Mouse (Mus musculus) retina, embryonic 14.5 days (tissue): ENCODE data around the gene Gm17571.

ENCODE experiments used
- DNase-seq: peaks from one replicate; pipeline ENCODE4 v3.0.0-alpha.2; 2015; ENCODE audit warnings: low spot score

The Gm17571 gene

DNA sequence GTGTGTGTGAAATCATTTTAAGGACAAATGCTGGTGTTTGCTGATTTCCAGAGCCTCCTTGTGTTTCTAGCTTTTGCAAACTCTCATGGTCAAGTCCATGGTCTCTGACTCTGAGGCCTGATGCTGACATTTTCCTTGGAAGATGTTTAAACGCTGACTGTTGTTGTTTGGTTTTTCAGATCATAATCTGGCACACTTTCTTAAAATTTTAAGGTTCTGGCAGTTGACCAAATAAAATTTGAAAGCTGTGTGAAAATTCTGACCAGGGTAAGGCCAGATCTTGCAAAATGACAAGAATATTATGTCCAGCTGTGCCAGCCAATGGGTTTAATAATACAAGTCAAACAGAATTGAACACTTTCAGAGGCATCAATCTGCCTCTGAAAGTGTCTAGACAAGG, 8.7 kb upstream of the Gm17571 start:
- DNase-seq, result no peak

- DNase-seq, result peak; percentile 25
Observed at GRCm38 (mm10) chr9:13454651-13455123, 8.1 kb upstream of the Gm17571 start.

DNA sequence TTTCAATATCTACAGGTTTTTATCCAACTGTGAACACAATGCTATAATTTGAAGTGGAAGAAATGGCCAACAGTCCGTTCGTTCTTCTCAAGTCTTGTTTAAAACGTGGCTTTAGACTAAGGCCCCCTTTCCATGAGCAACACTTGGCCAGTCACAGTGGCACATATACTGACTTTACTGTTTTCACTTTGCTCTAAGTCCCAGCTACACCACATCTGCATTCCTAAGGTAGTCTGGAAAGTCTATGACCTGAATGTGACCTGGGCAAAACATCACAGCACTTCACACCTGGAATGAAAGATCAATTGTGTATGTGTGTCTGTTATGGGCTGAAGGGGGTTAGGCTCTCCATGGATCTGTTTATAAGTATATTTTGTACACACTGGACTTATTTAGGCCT, 2.2 kb upstream of the Gm17571 start:
- DNase-seq, result no peak

- DNase-seq, result no peak
Observed at GRCm38 (mm10) chr9:13446236-13446635, 317 bp downstream of the Gm17571 start.

DNA sequence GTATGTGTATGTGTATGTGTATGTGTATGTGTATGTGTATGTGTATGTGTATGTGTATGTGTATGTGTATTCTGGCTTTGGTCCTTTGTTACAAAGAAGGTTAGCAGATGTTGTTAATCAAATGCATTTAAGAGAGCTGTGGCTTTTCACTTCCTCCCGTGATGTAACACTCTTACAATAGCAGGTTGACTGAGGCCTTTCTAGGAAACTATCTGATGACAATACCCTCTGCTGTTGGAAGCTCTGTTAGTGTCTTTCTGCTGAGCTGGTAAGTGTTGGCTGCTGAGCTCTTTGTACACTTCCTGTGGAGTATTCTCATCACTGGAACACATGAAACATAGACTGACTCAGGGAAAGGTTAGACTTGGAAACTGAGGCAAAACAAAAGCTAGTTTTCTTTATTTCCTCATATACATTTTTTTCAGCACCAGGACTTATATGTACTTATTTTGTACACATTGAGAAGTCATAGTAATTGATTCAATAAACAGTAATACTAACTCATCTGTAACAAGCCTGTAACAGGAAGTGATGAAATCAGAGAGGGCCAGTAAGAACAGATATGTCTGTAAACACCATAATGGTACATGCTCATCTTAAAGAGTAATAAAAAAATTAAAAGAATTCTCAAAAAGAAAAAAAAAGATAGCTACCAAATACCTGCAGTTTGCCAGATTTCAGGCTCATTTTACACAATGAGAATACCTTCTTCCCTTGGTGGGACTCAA, 2.9 kb downstream of the Gm17571 start:
- no peak for DNase-seq

- DNase-seq, result no peak
Observed at GRCm38 (mm10) chr9:13442012-13442735, 4.4 kb downstream of the Gm17571 start.

DNA sequence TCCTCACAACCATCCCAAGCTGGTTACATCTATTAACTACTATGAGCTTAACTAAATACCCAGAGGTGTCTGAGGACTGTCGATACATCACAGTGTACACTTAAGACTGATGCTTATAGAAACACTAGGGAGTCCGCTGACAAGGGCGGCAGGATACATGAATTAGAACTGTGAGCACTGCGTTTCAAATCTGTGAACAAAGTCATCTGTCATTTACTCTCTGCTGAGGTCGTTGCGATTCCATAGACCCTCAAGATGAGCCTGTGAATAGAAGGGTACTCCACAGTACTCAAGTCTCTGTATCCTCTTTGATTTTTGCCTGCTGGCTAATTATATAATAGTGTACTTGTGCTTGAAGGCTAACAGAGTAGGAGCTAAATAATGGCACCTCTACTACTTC, 5.6 kb downstream of the Gm17571 start:
- no peak for DNase-seq

GRCm38 (mm10) chr9:13433501-13434090, 13.0 kb downstream of the Gm17571 start:
- no peak for DNase-seq

DNA sequence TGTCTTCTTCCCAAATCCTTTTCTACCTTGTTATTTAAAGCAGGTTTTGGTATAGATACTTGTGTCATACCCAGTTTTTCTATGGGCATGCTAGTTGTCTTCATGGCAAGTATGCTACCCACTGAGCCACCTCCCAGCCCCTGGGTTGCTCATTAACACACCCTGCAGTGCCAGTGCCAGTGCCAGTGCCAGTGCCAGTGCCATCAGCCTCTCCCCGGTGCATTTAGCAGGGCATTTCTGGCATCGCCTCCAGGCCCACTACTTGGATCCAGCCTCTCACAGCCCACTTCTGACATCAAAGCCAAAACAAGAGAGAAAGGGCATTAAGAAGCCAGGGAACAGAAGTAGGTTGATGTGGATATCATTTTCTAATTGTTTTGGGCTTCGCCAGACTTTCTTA, 14.9 kb downstream of the Gm17571 start:
- no peak for DNase-seq

DNA sequence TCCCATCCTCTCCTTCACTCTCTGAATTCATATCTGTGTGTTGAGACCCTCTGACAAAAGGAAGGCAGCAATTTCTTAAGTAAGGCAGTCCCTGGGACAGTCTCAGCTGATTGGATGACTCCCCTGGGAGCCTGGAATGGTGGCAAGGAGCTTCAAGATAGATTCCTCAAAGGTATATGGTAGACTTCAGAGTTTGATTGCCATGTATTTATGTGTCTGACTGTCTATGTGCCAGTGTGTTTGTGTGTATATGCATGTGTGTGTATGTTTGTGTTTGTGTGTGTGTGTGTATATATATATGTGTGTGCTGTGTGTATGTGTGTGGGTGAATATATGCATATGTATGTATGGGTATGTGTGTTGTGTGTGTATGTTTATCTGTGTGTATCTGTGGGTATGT, 15.8 kb downstream of the Gm17571 start:
- no peak for DNase-seq

DNA sequence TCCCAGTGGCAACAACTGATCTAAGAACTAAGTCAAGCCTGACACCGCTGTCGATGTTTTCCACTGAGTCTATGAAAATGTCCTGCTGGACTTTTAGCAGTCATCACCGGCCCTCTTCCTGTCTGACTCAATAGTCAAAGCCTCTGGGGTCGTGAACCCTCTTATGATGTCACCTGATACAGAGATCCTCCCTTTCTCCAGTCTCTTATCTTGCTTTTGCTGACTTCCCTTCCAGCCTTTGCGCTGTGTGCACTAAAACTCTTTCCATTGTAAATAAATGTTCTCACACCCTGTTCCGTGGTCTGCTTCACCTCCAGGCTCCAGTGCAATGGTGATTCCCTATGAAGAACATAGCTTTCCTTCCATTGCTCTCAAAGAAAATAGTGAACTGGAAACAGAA, 16.3 kb downstream of the Gm17571 start:
- no peak for DNase-seq

GRCm38 (mm10) chr9:13429477-13430125, 17.0 kb downstream of the Gm17571 start:
- DNase-seq, result no peak

DNA sequence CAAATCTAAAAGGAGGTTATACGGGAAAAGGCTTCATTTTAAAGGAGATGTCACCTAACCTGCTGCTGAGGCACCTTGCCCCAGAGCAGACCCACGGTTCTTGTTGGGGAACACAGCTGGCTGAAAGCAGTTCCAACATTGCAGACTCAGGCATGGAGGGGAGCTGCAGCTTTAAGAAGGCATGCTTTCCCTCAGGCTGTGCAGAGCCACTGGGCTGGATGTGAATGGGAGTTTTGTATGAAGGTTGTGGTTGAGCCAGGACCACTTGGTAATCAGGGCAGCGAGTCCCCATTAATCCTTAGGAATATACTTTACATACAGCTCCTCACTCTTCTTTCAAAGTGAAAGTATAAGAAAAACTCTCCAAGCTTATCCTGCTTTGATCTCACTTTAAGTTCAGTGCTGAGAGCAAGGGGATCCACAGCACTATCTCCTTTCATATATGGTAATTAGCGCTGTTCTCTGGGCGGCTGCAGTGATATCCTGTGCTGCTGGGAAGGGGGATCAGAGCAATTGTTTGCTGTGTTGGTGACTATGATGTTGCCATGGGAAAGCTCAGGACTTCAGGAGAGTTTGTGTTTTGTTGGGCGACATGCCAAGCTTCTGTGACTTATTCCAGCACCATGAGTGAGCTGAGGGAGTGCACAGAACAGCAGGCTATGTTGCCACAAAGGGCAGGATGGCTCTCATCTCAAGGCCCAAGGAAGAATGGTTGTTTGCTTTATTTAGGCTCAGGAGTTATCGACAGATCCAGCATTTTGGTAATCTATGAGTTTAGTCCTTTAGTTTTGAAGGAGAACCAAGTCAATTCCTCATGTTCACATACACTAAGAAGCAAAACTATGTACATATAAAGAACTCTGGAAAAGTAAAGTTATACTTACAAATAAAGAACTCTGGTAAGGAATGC, 21.3 kb downstream of the Gm17571 start:
- peak; percentile 35 for DNase-seq

- no peak for DNase-seq
Observed at GRCm38 (mm10) chr9:13414230-13414766, 32.3 kb downstream of the Gm17571 start.
